Mouse (Mus musculus): ENCODE data around the gene Gnao1. TPM values are rescaled to one million over a fixed set of nuclear protein-coding genes. Genes with fewer than 3 reads are reported as not detected.

Gene Gnao1
- polyA plus RNA-seq, 1 experiment from 2014 or later = not detected

GRCm38 (mm10) chr8:93864064-93864463 lies 54.3 kb downstream of the Gnao1 start:
- H3K36me3 ChIP-seq (ENCODE audit: inconsistent target) = no peaks in the 10 kb centered on the region
- H3K27ac ChIP-seq = no peak overlapping the region
- H3K79me2 ChIP-seq (ENCODE audit: inconsistent target) = no peaks in the 10 kb centered on the region
- H3K4me3 ChIP-seq (ENCODE audit: inconsistent target) = no peak overlapping the region
- WGBS (ENCODE audit: missing documents) = 34% methylated on average over 6 of the region's 7 CpGs

DNA sequence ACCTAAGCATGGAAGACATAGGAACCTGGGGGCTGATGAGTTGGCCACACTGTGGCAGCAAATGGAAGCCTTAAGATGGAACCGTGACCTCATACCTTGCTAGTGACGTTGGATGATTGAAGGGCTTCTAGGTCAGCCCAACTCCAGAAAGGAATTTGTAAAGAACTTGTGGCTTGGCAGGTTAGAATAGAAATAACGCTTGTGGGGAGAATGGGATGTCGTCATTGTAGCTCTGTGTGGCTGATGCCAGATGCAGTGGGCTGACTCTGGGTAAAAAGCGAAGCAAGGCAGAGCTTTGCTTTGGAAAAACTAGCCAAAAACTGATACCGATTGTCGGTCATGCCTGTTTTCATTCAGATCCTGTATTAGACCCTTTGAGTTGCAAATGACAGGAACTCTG lies 56.5 kb downstream of the Gnao1 start:
- no peak overlapping the region for H3K27ac ChIP-seq
- WGBS (ENCODE audit: missing documents) = 91% methylated on average over 7 of the region's 7 CpGs

DNA sequence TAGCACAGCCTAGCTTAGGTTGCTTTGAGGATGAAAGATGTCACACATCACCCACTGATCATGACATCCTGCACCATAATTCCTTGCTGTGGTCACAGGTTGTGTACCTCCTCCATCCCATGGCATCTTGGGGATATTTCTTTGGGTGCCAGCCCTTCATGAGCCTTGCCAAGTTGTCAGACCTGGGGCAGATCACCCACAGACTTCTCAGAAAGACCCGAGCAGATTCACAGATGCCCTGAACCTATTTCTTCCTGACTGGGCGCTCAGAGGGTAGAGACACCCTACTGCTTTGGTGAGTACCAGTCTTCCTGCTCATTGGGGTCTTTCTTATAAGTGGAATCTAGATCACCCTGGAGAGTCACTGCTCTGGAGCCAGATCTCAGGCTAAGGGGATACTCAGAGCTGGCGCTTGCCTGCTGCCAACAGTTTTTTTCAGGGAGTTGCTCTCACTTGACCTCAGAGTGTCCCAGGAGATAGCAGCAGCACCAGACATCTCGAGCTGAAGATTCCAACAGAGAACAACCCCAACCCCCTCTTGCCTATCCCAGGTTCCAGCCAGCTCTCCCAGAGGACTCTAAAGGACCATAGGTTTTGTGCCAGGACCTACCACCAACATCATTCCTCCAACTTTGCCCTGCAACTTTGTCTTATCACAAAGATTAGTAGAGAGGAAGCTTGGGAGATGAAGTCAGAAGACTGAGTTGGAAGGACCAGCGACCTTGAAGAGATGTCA lies 58.9 kb downstream of the Gnao1 start:
- no peaks in the 10 kb centered on the region for H3K79me2 ChIP-seq (ENCODE audit: inconsistent target)
- WGBS (ENCODE audit: missing documents) = 84% methylated on average over 5 of the region's 5 CpGs
- H3K36me3 ChIP-seq (ENCODE audit: inconsistent target) = no peaks in the 10 kb centered on the region
- no peak overlapping the region for H3K27ac ChIP-seq
- no peak overlapping the region for H3K4me3 ChIP-seq (ENCODE audit: inconsistent target)

More for the DNA sequence above, 56.5 kb downstream of the Gnao1 start:
- no peaks in the 10 kb centered on the region for H3K36me3 ChIP-seq (ENCODE audit: inconsistent target)
- H3K4me3 ChIP-seq (ENCODE audit: inconsistent target) = no peak overlapping the region
- no peaks in the 10 kb centered on the region for H3K79me2 ChIP-seq (ENCODE audit: inconsistent target)

DNA sequence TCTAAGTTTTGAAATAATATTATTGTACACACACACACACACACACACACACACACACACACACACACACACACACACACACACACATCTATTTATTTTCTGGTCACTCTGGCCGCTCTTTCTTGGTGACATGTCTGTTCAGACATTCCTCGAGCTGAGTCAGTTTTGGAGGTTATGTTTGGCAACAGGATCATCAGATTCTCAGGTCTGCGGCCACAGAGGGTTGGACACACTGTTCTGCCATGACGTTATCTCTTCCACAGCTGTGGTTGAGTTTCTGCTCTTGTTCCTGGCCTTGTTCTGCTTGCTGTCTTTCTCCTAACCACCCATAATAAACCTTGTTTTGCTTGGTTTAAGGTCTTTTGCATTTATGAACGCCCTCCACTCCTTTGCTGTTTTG lies 61.5 kb downstream of the Gnao1 start:
- no peaks in the 10 kb centered on the region for H3K36me3 ChIP-seq (ENCODE audit: inconsistent target)
- no peak overlapping the region for H3K4me3 ChIP-seq (ENCODE audit: inconsistent target)
- H3K79me2 ChIP-seq (ENCODE audit: inconsistent target) = no peaks in the 10 kb centered on the region
- no peak overlapping the region for H3K27ac ChIP-seq
- 73% methylated on average over 5 of the region's 5 CpGs for WGBS (ENCODE audit: missing documents)

- Histone ChIP-seq H3K4me3 (ENCODE audit: inconsistent target) (no peak overlapping the region), H3K79me2 (ENCODE audit: inconsistent target) (no peaks in the 10 kb centered on the region), H3K27ac (no peak overlapping the region), H3K36me3 (ENCODE audit: inconsistent target) (no peaks in the 10 kb centered on the region)
- 78% methylated on average over 4 of the region's 4 CpGs for WGBS (ENCODE audit: missing documents)
These were observed 68.6 kb downstream of the Gnao1 start for GRCm38 (mm10) chr8:93878396-93878795.

DNA sequence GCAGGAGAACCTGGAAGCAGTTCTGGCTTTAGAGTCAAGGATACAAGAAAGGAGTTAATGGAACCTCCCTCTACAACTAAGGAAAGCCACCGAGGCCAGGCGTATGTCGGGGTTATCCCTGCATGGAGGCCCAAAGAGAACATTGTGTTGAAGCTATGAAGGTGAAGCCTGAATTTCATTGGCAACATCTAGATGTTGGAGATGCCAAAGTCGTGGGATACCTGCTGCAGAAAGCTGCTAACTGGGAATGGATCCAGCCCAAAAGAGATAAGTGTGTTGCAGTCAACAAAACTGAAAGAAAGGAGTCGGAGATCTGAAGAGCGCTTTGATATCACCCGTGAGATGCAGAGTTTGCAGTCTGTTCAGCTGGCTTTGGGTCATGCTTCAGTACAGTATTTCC lies 70.2 kb downstream of the Gnao1 start:
- Histone ChIP-seq H3K36me3 (ENCODE audit: inconsistent target) (no peaks in the 10 kb centered on the region), H3K4me3 (ENCODE audit: inconsistent target) (no peak overlapping the region), H3K79me2 (ENCODE audit: inconsistent target) (no peaks in the 10 kb centered on the region), H3K27ac (no peak overlapping the region)
- whole genome bisulfite sequencing (ENCODE audit: missing documents) = 89% methylated on average over 7 of the region's 7 CpGs

DNA sequence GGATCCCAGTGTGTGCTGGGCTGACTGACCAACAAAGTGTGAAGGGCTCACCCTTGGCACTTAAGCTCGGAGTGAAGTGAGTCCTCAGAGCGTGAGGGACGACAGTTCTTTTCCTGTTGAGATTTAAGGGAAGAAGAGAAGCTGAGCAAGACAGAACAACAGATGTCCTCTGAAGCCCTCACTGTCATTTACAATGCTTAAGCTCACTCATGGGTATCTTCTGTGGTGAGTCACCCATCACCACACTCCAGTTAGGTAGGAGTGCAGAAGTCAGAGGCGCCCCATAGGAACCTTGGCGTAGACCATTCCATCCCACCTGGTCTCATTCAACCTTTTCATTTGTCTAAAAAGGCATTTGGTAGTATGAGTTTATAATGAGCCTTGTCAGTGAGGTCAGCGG lies 71.6 kb downstream of the Gnao1 start:
- 83% methylated on average over 6 of the region's 6 CpGs for WGBS (ENCODE audit: missing documents)
- Histone ChIP-seq H3K27ac (no peak overlapping the region), H3K36me3 (ENCODE audit: inconsistent target) (no peaks in the 10 kb centered on the region), H3K4me3 (ENCODE audit: inconsistent target) (no peak overlapping the region), H3K79me2 (ENCODE audit: inconsistent target) (no peaks in the 10 kb centered on the region)

GRCm38 (mm10) chr8:93883241-93883640 lies 73.5 kb downstream of the Gnao1 start:
- Histone ChIP-seq H3K79me2 (ENCODE audit: inconsistent target) (no peaks in the 10 kb centered on the region), H3K4me3 (ENCODE audit: inconsistent target) (no peak overlapping the region), H3K36me3 (ENCODE audit: inconsistent target) (no peaks in the 10 kb centered on the region), H3K27ac (no peak overlapping the region)

DNA sequence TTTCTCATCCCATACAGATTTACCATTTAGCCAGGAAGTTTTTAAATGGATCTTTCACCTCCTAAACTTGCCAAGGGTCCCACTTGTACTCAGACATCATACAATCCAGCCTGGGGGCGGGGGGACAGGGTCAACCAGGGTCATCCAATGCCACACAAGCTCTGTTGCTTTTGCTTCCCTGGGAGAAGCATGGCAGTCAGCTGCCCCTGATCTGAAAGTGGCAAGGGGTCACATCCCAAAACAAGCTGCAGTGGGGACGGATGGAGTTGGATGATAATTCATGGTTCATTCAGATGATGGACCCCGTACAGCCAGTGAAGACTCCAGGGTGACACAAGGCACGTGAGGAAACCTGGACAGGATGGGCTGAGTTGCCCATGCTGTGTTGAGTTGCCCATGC lies 74.0 kb downstream of the Gnao1 start:
- WGBS (ENCODE audit: missing documents) = 85% methylated on average over 4 of the region's 4 CpGs
- no peaks in the 10 kb centered on the region for H3K36me3 ChIP-seq (ENCODE audit: inconsistent target)
- H3K27ac ChIP-seq = no peak overlapping the region
- H3K4me3 ChIP-seq (ENCODE audit: inconsistent target) = no peak overlapping the region
- no peaks in the 10 kb centered on the region for H3K79me2 ChIP-seq (ENCODE audit: inconsistent target)

- Histone ChIP-seq H3K4me3 (ENCODE audit: inconsistent target) (no peak overlapping the region), H3K79me2 (ENCODE audit: inconsistent target) (no peaks in the 10 kb centered on the region), H3K36me3 (ENCODE audit: inconsistent target) (no peaks in the 10 kb centered on the region), H3K27ac (no peak overlapping the region)
- WGBS (ENCODE audit: missing documents) = 90% methylated on average over 7 of the region's 7 CpGs
These were observed 74.5 kb downstream of the Gnao1 start for GRCm38 (mm10) chr8:93884316-93884715.

- no peaks in the 10 kb centered on the region for H3K79me2 ChIP-seq (ENCODE audit: inconsistent target)
- H3K36me3 ChIP-seq (ENCODE audit: inconsistent target) = no peaks in the 10 kb centered on the region
- H3K4me3 ChIP-seq (ENCODE audit: inconsistent target) = no peak overlapping the region
- 91% methylated on average over 4 of the region's 5 CpGs for WGBS (ENCODE audit: missing documents)
- H3K27ac ChIP-seq = no peak overlapping the region
These were observed 76.4 kb downstream of the Gnao1 start for GRCm38 (mm10) chr8:93886181-93886580.

GRCm38 (mm10) chr8:93888150-93888676 lies 78.4 kb downstream of the Gnao1 start:
- Histone ChIP-seq H3K4me3 (ENCODE audit: inconsistent target) (no peak overlapping the region), H3K36me3 (ENCODE audit: inconsistent target) (no peaks in the 10 kb centered on the region), H3K27ac (no peak overlapping the region), H3K79me2 (ENCODE audit: inconsistent target) (no peaks in the 10 kb centered on the region)
- WGBS (ENCODE audit: missing documents) = 68% methylated on average over 4 of the region's 4 CpGs

DNA sequence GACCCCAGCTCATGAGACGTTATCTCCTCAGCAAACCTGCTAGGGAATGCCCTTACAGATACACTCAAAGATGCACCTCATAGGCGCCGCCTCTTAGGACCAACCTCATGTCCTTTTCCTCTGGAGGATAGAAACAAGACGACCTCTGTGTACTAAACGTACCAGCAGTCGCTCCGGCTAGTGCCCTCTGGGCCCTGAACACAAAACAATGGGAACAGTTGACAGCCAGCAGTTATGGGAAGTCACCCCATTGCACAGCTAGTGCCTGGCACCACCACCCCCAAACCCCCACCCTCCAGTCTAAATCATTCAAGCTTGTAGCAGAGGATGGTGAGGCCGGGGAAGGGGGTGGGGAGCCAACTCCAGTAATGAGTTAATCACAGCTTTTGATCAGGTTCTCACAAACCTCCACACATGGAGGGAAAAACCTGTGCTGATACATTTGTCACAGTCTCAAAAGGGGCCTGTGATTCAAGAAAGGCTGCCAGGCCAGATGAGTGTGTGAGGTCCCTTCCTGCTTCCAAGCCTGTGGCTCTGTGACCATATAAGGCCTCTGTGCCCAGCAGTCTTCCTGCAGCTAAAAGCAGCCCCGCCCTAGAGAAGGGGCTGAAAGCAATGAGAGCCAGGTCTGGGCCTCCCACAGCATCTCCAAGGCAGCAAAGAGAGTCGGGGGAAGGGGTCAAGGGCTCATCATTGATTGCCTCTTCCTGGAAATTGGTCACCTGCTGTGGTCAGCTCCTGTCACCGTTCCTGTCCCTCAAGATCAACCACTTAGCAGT lies 79.1 kb downstream of the Gnao1 start:
- WGBS (ENCODE audit: missing documents) = 83% methylated on average over 11 of the region's 11 CpGs
- no peaks in the 10 kb centered on the region for H3K79me2 ChIP-seq (ENCODE audit: inconsistent target)
- H3K27ac ChIP-seq = no peak overlapping the region
- H3K4me3 ChIP-seq (ENCODE audit: inconsistent target) = no peak overlapping the region
- no peaks in the 10 kb centered on the region for H3K36me3 ChIP-seq (ENCODE audit: inconsistent target)

DNA sequence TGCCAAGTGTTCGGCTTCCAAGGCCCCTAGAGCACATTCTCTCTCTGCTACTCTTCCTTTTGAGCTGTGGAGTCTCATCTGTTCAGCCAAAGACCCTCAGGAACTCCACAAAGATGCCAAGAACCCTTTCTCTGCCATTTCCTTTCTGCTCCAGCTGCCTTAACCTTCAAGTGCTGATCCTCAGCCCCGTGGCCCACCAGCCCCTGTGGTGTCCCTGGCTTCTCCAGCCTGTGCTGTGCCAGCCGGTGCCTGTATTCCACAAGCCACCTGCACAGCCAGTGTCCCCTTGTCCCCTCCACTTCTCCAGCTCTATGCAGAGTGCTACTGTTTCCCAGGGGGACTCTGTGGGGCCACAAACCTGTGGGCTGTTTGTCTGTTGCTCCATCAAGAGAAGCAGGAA lies 83.8 kb downstream of the Gnao1 start:
- H3K79me2 ChIP-seq (ENCODE audit: inconsistent target) = no peaks in the 10 kb centered on the region
- no peak overlapping the region for H3K4me3 ChIP-seq (ENCODE audit: inconsistent target)
- WGBS (ENCODE audit: missing documents) = 75% methylated on average over 3 of the region's 3 CpGs
- H3K27ac ChIP-seq = no peak overlapping the region
- H3K36me3 ChIP-seq (ENCODE audit: inconsistent target) = no peaks in the 10 kb centered on the region

- Histone ChIP-seq H3K4me3 (ENCODE audit: inconsistent target) (no peak overlapping the region), H3K36me3 (ENCODE audit: inconsistent target) (no peaks in the 10 kb centered on the region), H3K27ac (no peak overlapping the region), H3K79me2 (ENCODE audit: inconsistent target) (no peaks in the 10 kb centered on the region)
- WGBS (ENCODE audit: missing documents) = 91% methylated on average over 7 of the region's 7 CpGs
These were observed 87.2 kb downstream of the Gnao1 start for GRCm38 (mm10) chr8:93896841-93897551.

Data from macrophage (primary cell).